Mouse (Mus musculus) embryonic fibroblast, embryonic 13.5 days (primary cell): ENCODE results near the gene Prkag1.

Experiments used
- CTCF ChIP-seq: IDR thresholded peaks from 2 replicates; pipeline ENCODE4 v1.5.1; 2011; ENCODE audit warnings: mild to moderate bottlenecking, control low read depth, low read length, moderate library complexity, borderline replicate concordance; ENCODE audit not compliant: insufficient read depth
- POLR2A ChIP-seq: IDR thresholded peaks from 2 replicates; pipeline ENCODE4 v1.6.1; 2011; ENCODE audit warnings: low read depth, mild to moderate bottlenecking, control low read depth, low read length, moderate library complexity

GRCm38 (mm10) chr15:98796803-98797595, 34.3 kb downstream of the Prkag1 start:
- no peak for TF ChIP-seq CTCF
- no peak for TF ChIP-seq POLR2A
